Mouse (Mus musculus) CH12.LX (cell line): ENCODE results near the gene Ptprk.

Experiments used
- CTCF ChIP-seq, 2 experiments: IDR thresholded peaks in 1 of 2; conservative IDR thresholded peaks in 1 of 2; 2 replicates each; pipeline ENCODE4 v1.5.1; 2011 to 2012; ENCODE audit warnings: low read depth in 2 of 2, low read length in 2 of 2, improper control_type of control experiment in 1 of 2, inconsistent platforms in 1 of 2, mild to moderate bottlenecking in 1 of 2, moderate library complexity in 1 of 2
- E2F4 ChIP-seq: IDR thresholded peaks from 2 replicates; pipeline ENCODE4 v1.6.1; 2011; ENCODE audit warnings: low read depth, low read length, improper control_type of control experiment; ENCODE audit not compliant: insufficient replicate concordance
- EP300 ChIP-seq: IDR thresholded peaks from 2 replicates; pipeline ENCODE4 v1.6.1; 2011; ENCODE audit warnings: low read length, improper control_type of control experiment
- HCFC1 ChIP-seq: IDR thresholded peaks from 2 replicates; pipeline ENCODE4 v1.6.1; 2012; ENCODE audit warnings: low read depth, mild to moderate bottlenecking, inconsistent platforms, low read length, improper control_type of control experiment
- MAFK ChIP-seq: IDR thresholded peaks from 2 replicates; pipeline ENCODE4 v1.6.1; 2011; ENCODE audit warnings: low read length, improper control_type of control experiment; ENCODE audit not compliant: insufficient replicate concordance
- MEF2A ChIP-seq: IDR thresholded peaks from 2 replicates; pipeline ENCODE4 v1.6.1; 2014; ENCODE audit warnings: low read depth, mild to moderate bottlenecking, inconsistent platforms, low read length, improper control_type of control experiment, borderline replicate concordance
- POLR2A ChIP-seq: IDR thresholded peaks from 2 replicates; pipeline ENCODE4 v1.6.1; 2011; ENCODE audit warnings: low read depth, mild to moderate bottlenecking, improper control_type of control experiment, low read length

GRCm38 (mm10) chr10:28144459-28144858 lies 69.8 kb downstream of the Ptprk start:
- TF ChIP-seq E2F4 = no peak
- TF ChIP-seq MAFK = no peak
- TF ChIP-seq EP300 = no peak
- TF ChIP-seq POLR2A = no peak
- TF ChIP-seq MEF2A = no peak
- TF ChIP-seq CTCF (conservative IDR thresholded peaks at IDR 0.05 in 1 of 2, IDR thresholded peaks at IDR 0.05 in 1 of 2; ENCODE audit: low read depth in 2 of 2, low read length in 2 of 2) = no peak
- TF ChIP-seq HCFC1 = no peak
